Mouse (Mus musculus): ENCODE results near the gene Phkg1. TPM values are rescaled to one million over a fixed set of nuclear protein-coding genes. Genes with fewer than 3 reads are reported as not detected.
"Not testable (repeated sequence)": the region's sequence is repeated elsewhere in the genome, so short reads cannot be mapped to it uniquely, and the experiment has no call there.

Phkg1 gene
- polyA plus RNA-seq (2012; rRNA removed), result 0.04 and 0.14 TPM in 2 replicates

GRCm38 (mm10) chr5:129898449-129898848 is at the start of gene Phkg1:
TSS of gene Phkg1 (minus strand) at chr5:129898549.
- Histone ChIP-seq H3K27me3 (ENCODE audit: control insufficient read depth, insufficient read depth, low read length) (no peaks in the 10 kb centered on the region), H3K4me3 (ENCODE audit: low read depth, low read length) (no peak within 1 kb of the TSS), H3K4me1 (ENCODE audit: control insufficient read depth, insufficient read depth, insufficient read length, low read length) (no peaks in the 10 kb centered on the region), H3K27ac (ENCODE audit: insufficient read depth, low read depth, low read length) (no peak within 1 kb of the TSS), H3K36me3 (ENCODE audit: control insufficient read depth, insufficient read depth, low read length) (no peaks in the 10 kb centered on the region)
- 96% methylated on average over 1 of the region's 1 CpGs for WGBS
- TF ChIP-seq CTCF (IDR thresholded peaks at IDR 0.05; ENCODE audit: extremely low read depth, insufficient read length, insufficient replicate concordance, low read depth, low read length) (no peak), POLR2A (IDR thresholded peaks at IDR 0.05; ENCODE audit: low read depth, low read length) (no peak)

GRCm38 (mm10) chr5:129947528-129948033 is 49.2 kb upstream of the Phkg1 start:
- no peaks in the 10 kb centered on the region for H3K27me3 ChIP-seq (ENCODE audit: control insufficient read depth, insufficient read depth, low read length)
- WGBS, result 49% methylated on average over 2 of the region's 2 CpGs
- H3K27ac ChIP-seq (ENCODE audit: insufficient read depth, low read depth, low read length), result no peak overlapping the region
- TF ChIP-seq POLR2A (IDR thresholded peaks at IDR 0.05; ENCODE audit: low read depth, low read length), result no peak
- no peak for TF ChIP-seq CTCF (IDR thresholded peaks at IDR 0.05; ENCODE audit: extremely low read depth, insufficient read length, insufficient replicate concordance, low read depth, low read length)
- H3K4me3 ChIP-seq (ENCODE audit: low read depth, low read length), result no peak overlapping the region
- H3K36me3 ChIP-seq (ENCODE audit: control insufficient read depth, insufficient read depth, low read length), result no peaks in the 10 kb centered on the region
- no peaks in the 10 kb centered on the region for H3K4me1 ChIP-seq (ENCODE audit: control insufficient read depth, insufficient read depth, insufficient read length, low read length)

DNA sequence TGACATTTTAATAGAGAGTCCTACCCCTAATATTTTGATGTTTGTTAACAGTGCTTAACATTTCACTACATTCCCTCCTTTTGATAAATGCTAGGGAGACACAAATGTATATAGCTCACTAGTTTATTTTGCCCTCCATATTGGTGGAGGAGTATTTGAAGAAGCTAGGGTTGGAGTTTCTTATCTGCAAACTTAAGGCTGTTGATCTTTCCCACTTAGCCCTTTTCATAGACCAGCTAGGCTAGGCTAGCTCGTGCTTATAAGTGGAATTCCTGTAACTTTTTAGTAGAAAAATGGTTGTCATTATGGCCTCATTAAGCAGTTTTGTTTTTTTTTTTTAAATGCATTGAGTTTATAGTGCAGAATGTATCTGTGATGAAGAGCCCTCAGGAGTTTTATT is 45.1 kb upstream of the Phkg1 start:
- Histone ChIP-seq H3K4me1 (ENCODE audit: control insufficient read depth, insufficient read depth, insufficient read length, low read length) (no peaks in the 10 kb centered on the region), H3K27ac (ENCODE audit: insufficient read depth, low read depth, low read length) (no peak overlapping the region), H3K27me3 (ENCODE audit: control insufficient read depth, insufficient read depth, low read length) (no peaks in the 10 kb centered on the region), H3K36me3 (ENCODE audit: control insufficient read depth, insufficient read depth, low read length) (no peaks in the 10 kb centered on the region), H3K4me3 (ENCODE audit: low read depth, low read length) (no peak overlapping the region)
- 73% methylated on average over 1 of the region's 1 CpGs for WGBS
- TF ChIP-seq POLR2A (IDR thresholded peaks at IDR 0.05; ENCODE audit: low read depth, low read length), result no peak
- TF ChIP-seq CTCF (IDR thresholded peaks at IDR 0.05; ENCODE audit: extremely low read depth, insufficient read length, insufficient replicate concordance, low read depth, low read length), result no peak

DNA sequence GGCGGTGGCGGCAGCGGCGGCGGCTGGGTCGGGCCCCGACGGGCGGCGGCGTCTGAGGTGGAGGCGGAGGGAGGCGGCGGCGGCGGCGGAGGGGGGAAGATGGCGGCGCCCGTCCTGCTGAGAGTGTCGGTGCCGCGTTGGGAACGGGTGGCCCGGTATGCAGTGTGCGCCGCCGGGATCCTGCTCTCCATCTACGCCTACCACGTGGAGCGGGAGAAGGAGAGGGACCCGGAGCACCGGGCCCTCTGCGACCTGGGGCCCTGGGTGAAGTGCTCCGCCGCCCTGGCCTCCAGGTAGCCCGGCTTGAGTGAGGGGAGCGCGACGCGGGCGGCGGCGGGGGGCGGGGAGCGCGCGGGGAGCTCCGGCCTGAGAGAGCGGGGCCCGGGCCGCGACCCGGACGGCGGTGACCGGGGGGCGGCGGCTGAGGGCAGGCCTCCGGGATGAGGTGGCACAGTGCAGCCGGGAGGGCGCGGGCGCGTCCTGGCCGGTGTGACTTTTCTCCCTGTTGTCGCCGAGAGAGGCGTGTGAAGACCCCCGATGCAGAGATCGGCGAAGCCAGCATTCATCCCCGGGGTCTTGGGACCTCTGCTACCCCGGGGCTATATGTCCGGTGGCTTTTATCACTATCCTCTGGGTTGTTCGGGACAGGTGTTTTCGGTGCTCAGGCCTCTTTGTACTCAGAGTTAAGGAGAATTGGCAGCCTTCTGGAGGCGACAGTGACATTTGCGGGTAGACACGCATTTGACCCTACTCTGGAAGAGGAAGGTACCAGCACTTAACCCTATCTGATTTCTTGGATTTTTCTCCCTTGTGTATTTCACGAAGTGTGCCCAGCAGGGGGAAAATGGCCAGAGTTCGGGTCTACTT is 44.0 kb upstream of the Phkg1 start:
- H3K4me1 ChIP-seq (ENCODE audit: control insufficient read depth, insufficient read depth, insufficient read length, low read length); H3K27ac ChIP-seq (ENCODE audit: insufficient read depth, low read depth, low read length); H3K27me3 ChIP-seq (ENCODE audit: control insufficient read depth, insufficient read depth, low read length); H3K36me3 ChIP-seq (ENCODE audit: control insufficient read depth, insufficient read depth, low read length): not testable (repeated sequence)
- peak overlapping the region; percentile 84 for H3K4me3 ChIP-seq (ENCODE audit: low read depth, low read length)
- under 1% methylated on average over 54 of the region's 82 CpGs for WGBS

DNA sequence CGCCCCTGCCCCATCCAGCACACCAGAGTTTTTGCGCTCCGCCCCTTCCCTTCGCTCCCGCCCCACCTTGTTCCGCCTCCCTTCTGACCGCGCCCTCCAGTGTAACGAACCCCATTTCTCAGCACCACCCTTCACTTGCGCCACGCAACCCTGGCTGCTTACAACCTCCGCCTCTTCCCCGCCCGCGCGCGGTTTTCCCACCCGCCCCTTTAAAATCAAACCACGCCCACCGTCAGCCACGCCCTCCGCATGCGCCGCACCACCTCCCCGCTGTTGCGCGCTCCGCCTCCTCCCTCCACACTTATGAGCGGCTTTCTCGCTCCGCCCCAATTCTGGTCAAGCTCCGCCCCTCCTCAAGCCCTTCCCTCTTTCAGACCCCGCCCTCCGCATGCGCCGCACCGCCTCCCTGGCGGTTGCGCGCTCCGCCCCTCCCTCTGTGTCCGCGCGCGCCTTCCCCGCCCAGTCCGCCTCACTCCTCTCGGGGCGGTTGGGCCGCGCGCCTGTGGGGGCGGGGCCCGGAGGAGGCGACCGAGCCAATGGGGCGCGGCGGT is 43.2 kb upstream of the Phkg1 start, which contains the start of gene Vkorc1l1:
Gene Vkorc1l1, plus strand, starts transcription at position 476 of the 551 bp plus-strand sequence.
- peak; percentile 23; the same call in 1 of the 2 replicates for TF ChIP-seq POLR2A (IDR thresholded peaks at IDR 0.05; ENCODE audit: low read depth, low read length)
- TF ChIP-seq CTCF (IDR thresholded peaks at IDR 0.05; ENCODE audit: extremely low read depth, insufficient read length, insufficient replicate concordance, low read depth, low read length), result no peak
- peak within 1 kb of the TSS; percentile 50; the same call in 1 of the 2 replicates for H3K27ac ChIP-seq (ENCODE audit: insufficient read depth, low read depth, low read length)
- no peaks in the 10 kb centered on the region for H3K27me3 ChIP-seq (ENCODE audit: control insufficient read depth, insufficient read depth, low read length)
- WGBS, result 3% methylated on average over 59 of the region's 59 CpGs
- no peaks in the 10 kb centered on the region for H3K36me3 ChIP-seq (ENCODE audit: control insufficient read depth, insufficient read depth, low read length)
- no peaks in the 10 kb centered on the region for H3K4me1 ChIP-seq (ENCODE audit: control insufficient read depth, insufficient read depth, insufficient read length, low read length)
- peak within 1 kb of the TSS; percentile 84 for H3K4me3 ChIP-seq (ENCODE audit: low read depth, low read length)

GRCm38 (mm10) chr5:129940736-129941494 is 42.6 kb upstream of the Phkg1 start:
- Histone ChIP-seq H3K36me3 (ENCODE audit: control insufficient read depth, insufficient read depth, low read length) (no peaks in the 10 kb centered on the region), H3K27me3 (ENCODE audit: control insufficient read depth, insufficient read depth, low read length) (no peaks in the 10 kb centered on the region), H3K4me1 (ENCODE audit: control insufficient read depth, insufficient read depth, insufficient read length, low read length) (no peaks in the 10 kb centered on the region), H3K27ac (ENCODE audit: insufficient read depth, low read depth, low read length) (peak overlapping the region; percentile 50; the same call in 1 of the 2 replicates), H3K4me3 (ENCODE audit: low read depth, low read length) (peak overlapping the region; percentile 50)
- 3% methylated on average over 9 of the region's 9 CpGs for WGBS
- no peak for TF ChIP-seq POLR2A (IDR thresholded peaks at IDR 0.05; ENCODE audit: low read depth, low read length)
- no peak for TF ChIP-seq CTCF (IDR thresholded peaks at IDR 0.05; ENCODE audit: extremely low read depth, insufficient read length, insufficient replicate concordance, low read depth, low read length)
